Mouse (Mus musculus): ENCODE measurements around the gene Casq2. TPM values are rescaled to one million over a fixed set of nuclear protein-coding genes. Genes with fewer than 3 reads are reported as not detected.
A peak's percentile ranks its signal among the peaks of the same experiment; 100 is the strongest.

Gene Casq2
- total RNA-seq (2021): 1,000 to 10,000 TPM; 1,042 to 1,098 TPM
- long read RNA-seq, experiment 1, transcript Casq2-201 (11 exons, 2,556 nt): major isoform, 1,398 of 1,519 reads
- long read RNA-seq, experiment 1, partial matches to known transcripts: 95 of 1,519 reads
- long read RNA-seq, experiment 1, other reads (novel, unspliced or antisense): 24 of 1,519 reads
- long read RNA-seq, experiment 2, transcript Casq2-201 (11 exons, 2,556 nt): major isoform, 1,310 of 1,394 reads
- long read RNA-seq, experiment 2, partial matches to known transcripts: 56 of 1,394 reads
- long read RNA-seq, experiment 2, other reads (novel, unspliced or antisense): 25 of 1,394 reads

- peak; percentile 42 to 50 for DNase-seq
- intact Hi-C loops (cut with DNase I): no loop called here
Measured at GRCm38 (mm10) chr3:102086283-102086682, at the start of gene Casq2. Gene Casq2 (plus strand): TSS chr3:102086415.

GRCm38 (mm10) chr3:102037806-102038205 lies 48.4 kb upstream of the Casq2 start:
- no peak for DNase-seq
- intact Hi-C loops (cut with DNase I): no loop called here

GRCm38 (mm10) chr3:102038608-102039007 lies 47.6 kb upstream of the Casq2 start:
- intact Hi-C loops (cut with DNase I): no loop called here
- DNase-seq: no peak

- intact Hi-C loops (cut with DNase I): no loop called here
- no peak for DNase-seq
Measured at GRCm38 (mm10) chr3:102041632-102042031, 44.6 kb upstream of the Casq2 start.

GRCm38 (mm10) chr3:102045071-102045470 lies 41.1 kb upstream of the Casq2 start:
- no peak for DNase-seq
- intact Hi-C loops (cut with DNase I): no loop called here

GRCm38 (mm10) chr3:102047532-102047931 lies 38.7 kb upstream of the Casq2 start:
- intact Hi-C loops (cut with DNase I): no loop called here
- no peak for DNase-seq

GRCm38 (mm10) chr3:102049207-102050104 lies 36.8 kb upstream of the Casq2 start:
- DNase-seq: no peak
- intact Hi-C loops (cut with DNase I): no loop called here

GRCm38 (mm10) chr3:102052036-102052435 lies 34.2 kb upstream of the Casq2 start:
- no peak for DNase-seq
- intact Hi-C loops (cut with DNase I): no loop called here

- intact Hi-C loops (cut with DNase I): no loop called here
- DNase-seq: no peak
Measured at GRCm38 (mm10) chr3:102053293-102053692, 32.9 kb upstream of the Casq2 start.

GRCm38 (mm10) chr3:102055878-102056277 lies 30.3 kb upstream of the Casq2 start:
- intact Hi-C loops (cut with DNase I): no loop called here
- no peak for DNase-seq

- DNase-seq: no peak
- intact Hi-C loops (cut with DNase I): loop anchor here (5.0 kb wide), 1 partner anchor 163 kb away; no protein-coding TSS in a partner anchor
Measured at GRCm38 (mm10) chr3:102060065-102060464, 26.1 kb upstream of the Casq2 start.

GRCm38 (mm10) chr3:102061923-102062670 lies 24.1 kb upstream of the Casq2 start:
- intact Hi-C loops (cut with DNase I): loop anchor here (5.0 kb wide), 1 partner anchor 165 kb away; no protein-coding TSS in a partner anchor
- peak; percentile 70 to 84 for DNase-seq

GRCm38 (mm10) chr3:102062671-102063010 lies 23.6 kb upstream of the Casq2 start:
- intact Hi-C loops (cut with DNase I): loop anchor here (5.0 kb wide), 1 partner anchor 165 kb away; no protein-coding TSS in a partner anchor
- no peak for DNase-seq

GRCm38 (mm10) chr3:102063273-102064120 lies 22.7 kb upstream of the Casq2 start:
- DNase-seq: no peak
- intact Hi-C loops (cut with DNase I): loop anchor here (5.0 kb wide), 1 partner anchor 166 kb away; no protein-coding TSS in a partner anchor

GRCm38 (mm10) chr3:102064566-102064965 lies 21.6 kb upstream of the Casq2 start:
- DNase-seq: peak; percentile 16 to 51
- intact Hi-C loops (cut with DNase I): loop anchor here (5.0 kb wide), 1 partner anchor 167 kb away; no protein-coding TSS in a partner anchor

- DNase-seq: no peak
- intact Hi-C loops (cut with DNase I): no loop called here
Measured at GRCm38 (mm10) chr3:102067306-102067705, 18.9 kb upstream of the Casq2 start.

- no peak for DNase-seq
- intact Hi-C loops (cut with DNase I): no loop called here
Measured at GRCm38 (mm10) chr3:102067861-102068260, 18.4 kb upstream of the Casq2 start.

- intact Hi-C loops (cut with DNase I): no loop called here
- DNase-seq: no peak
Measured at GRCm38 (mm10) chr3:102069260-102069659, 17.0 kb upstream of the Casq2 start.

GRCm38 (mm10) chr3:102069686-102070085 lies 16.5 kb upstream of the Casq2 start:
- DNase-seq: no peak
- intact Hi-C loops (cut with DNase I): no loop called here

GRCm38 (mm10) chr3:102070360-102070759 lies 15.9 kb upstream of the Casq2 start:
- intact Hi-C loops (cut with DNase I): no loop called here
- DNase-seq: no peak
